Mouse (Mus musculus) hindbrain, embryonic 16.5 days (tissue): ENCODE results near the gene Otoa. TPM values are rescaled to one million over a fixed set of nuclear protein-coding genes. Genes with fewer than 3 reads are reported as not detected.

Experiments used
- ATAC-seq: fragments of 200-750 bp; cut with Nextera tagmentation; 2 replicates; pipeline ENCODE4 v1.8.0; 2017; ENCODE audit warnings: moderate TSS enrichment, moderate library complexity
- H3K27ac ChIP-seq: fragments of 300-500 bp; sonication (generic); 2 replicates; pipeline ENCODE4 v1.5.1; 2014; ENCODE audit warnings: low read depth, mild to moderate bottlenecking, control low read depth, low read length, moderate library complexity
- H3K27me3 ChIP-seq: fragments of 300-500 bp; sonication (generic); replicated peaks from 2 replicates; pipeline ENCODE4 v1.6.1; 2014; ENCODE audit warnings: low read length; ENCODE audit not compliant: control insufficient read depth, insufficient read depth
- H3K36me3 ChIP-seq: fragments of 300-500 bp; sonication (generic); 2 replicates; pipeline ENCODE4 v1.6.1; 2014; ENCODE audit warnings: mild to moderate bottlenecking, low read length, moderate library complexity, mixed read lengths; ENCODE audit not compliant: control insufficient read depth, insufficient read depth
- H3K4me1 ChIP-seq: fragments of 300-500 bp; sonication (generic); 2 replicates; pipeline ENCODE4 v1.6.1; 2014; ENCODE audit warnings: low read depth, low read length; ENCODE audit not compliant: control insufficient read depth, insufficient read depth
- H3K4me2 ChIP-seq: fragments of 300-500 bp; sonication (generic); 2 replicates; pipeline ENCODE4 v1.6.1; 2014; ENCODE audit warnings: mild to moderate bottlenecking, low read length, control low read depth, moderate library complexity
- H3K4me3 ChIP-seq: fragments of 300-500 bp; sonication (generic); 2 replicates; pipeline ENCODE4 v1.5.1; 2014; ENCODE audit warnings: mild to moderate bottlenecking, low read length, control low read depth, moderate library complexity
- H3K9ac ChIP-seq: fragments of 300-500 bp; sonication (generic); 2 replicates; pipeline ENCODE4 v1.6.1; 2014; ENCODE audit warnings: low read depth, mild to moderate bottlenecking, control low read depth, low read length, moderate library complexity
- H3K9me3 ChIP-seq: fragments of 300-500 bp; sonication (generic); 2 replicates; pipeline ENCODE4 v1.6.1; 2014; ENCODE audit warnings: mild to moderate bottlenecking, low read length, moderate library complexity; ENCODE audit not compliant: control insufficient read depth
- WGBS: fragments of 180-500 bp; shearing (Covaris S2); extraction: QIAGEN DNeasy Blood & Tissue Kit; methylation state at CpG from one replicate; pipeline ENCODE4 v1.1.7; 2014; 5-methylcytosine and 5-hydroxymethylcytosine counted together
- polyA plus RNA-seq: library from polyadenylated mRNA; unstranded; fragments of >200 nt; fragmentation: Nextera tagmentation; extraction: Ambion mirVana; gene quantifications from 2 replicates; pipeline ENCODE4 v1.2.1, GENCODE M21; 2015

The Otoa gene
- polyA plus RNA-seq, 1 experiment from 2014 or later, result 0.20 TPM

DNA sequence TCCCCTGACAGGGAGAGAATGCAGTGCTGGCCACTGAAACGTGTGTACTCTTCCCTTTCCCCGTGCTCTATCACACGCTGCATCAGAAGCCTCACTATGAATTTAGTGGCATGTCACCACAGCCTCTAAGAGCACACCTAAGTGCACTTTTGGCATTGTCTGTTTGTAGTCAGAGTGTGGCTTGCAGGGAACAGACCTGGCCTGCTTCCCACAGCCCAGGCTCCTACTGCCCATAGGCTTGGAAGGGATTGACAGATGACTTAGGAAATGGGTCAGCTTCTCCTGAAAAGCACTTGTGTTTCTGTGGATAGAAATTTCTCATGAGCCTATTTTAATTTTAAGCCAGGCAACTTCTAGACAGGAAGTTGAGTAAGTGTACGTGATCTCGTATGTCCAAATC is 6.0 kb upstream of the Otoa start:
- no peak for ATAC-seq
- H3K36me3 ChIP-seq, result peaks cover 9% of the 10 kb centered on the region
- H3K9me3 ChIP-seq, result no peaks in the 10 kb centered on the region
- H3K4me2 ChIP-seq, result no peak overlapping the region
- H3K4me3 ChIP-seq, result no peak overlapping the region
- no peak overlapping the region for H3K9ac ChIP-seq
- peaks cover 3% of the 10 kb centered on the region for H3K4me1 ChIP-seq
- no peaks in the 10 kb centered on the region for H3K27me3 ChIP-seq
- H3K27ac ChIP-seq, result no peak overlapping the region
- 82% methylated on average over 5 of the region's 5 CpGs for WGBS

- no peaks in the 10 kb centered on the region; the same call in 1 of the 2 replicates for H3K9me3 ChIP-seq
- H3K27me3 ChIP-seq, result no peaks in the 10 kb centered on the region
- WGBS, result 90% methylated on average over 6 of the region's 6 CpGs
- peaks cover 6% of the 10 kb centered on the region for H3K36me3 ChIP-seq
- H3K4me2 ChIP-seq, result no peak overlapping the region
- no peak for ATAC-seq
- no peak overlapping the region for H3K9ac ChIP-seq
- H3K4me3 ChIP-seq, result no peak overlapping the region
- peaks cover 3% of the 10 kb centered on the region for H3K4me1 ChIP-seq
- H3K27ac ChIP-seq, result no peak overlapping the region
Observed at GRCm38 (mm10) chr7:121077311-121077710, 4.1 kb upstream of the Otoa start.

GRCm38 (mm10) chr7:121077829-121078228 is 3.6 kb upstream of the Otoa start:
- Histone ChIP-seq H3K9ac (no peak overlapping the region), H3K27ac (no peak overlapping the region), H3K9me3 (no peaks in the 10 kb centered on the region; the same call in 1 of the 2 replicates), H3K36me3 (peaks cover 6% of the 10 kb centered on the region), H3K4me2 (no peak overlapping the region), H3K4me1 (peaks cover 3% of the 10 kb centered on the region), H3K4me3 (no peak overlapping the region), H3K27me3 (no peaks in the 10 kb centered on the region)
- peak; percentile 88 for ATAC-seq
- WGBS, result 8% methylated on average over 5 of the region's 5 CpGs

DNA sequence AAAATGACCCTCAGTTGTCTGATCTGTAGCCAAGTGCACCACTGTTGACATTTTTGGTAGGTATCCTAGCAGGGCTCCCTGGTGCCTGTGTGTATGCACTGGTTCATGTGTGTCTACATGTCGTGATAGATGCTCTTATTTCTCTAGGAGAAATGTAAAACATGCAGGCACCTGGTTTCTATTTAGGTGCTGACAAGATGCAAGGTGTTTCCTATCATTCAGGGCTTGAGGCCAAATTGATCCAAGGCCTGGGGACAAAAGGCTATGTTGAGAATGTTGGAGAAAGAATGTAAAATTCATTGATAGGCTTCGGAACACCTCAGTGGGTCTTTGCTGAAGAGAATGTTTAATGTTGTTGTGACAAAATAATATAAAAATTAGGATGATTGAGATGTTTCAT is 366 bp downstream of the Otoa start:
- H3K9ac ChIP-seq, result no peak overlapping the region
- H3K4me3 ChIP-seq, result no peak overlapping the region
- WGBS, result 82% methylated on average over 2 of the region's 2 CpGs
- H3K4me2 ChIP-seq, result no peak overlapping the region
- H3K27ac ChIP-seq, result no peak overlapping the region
- ATAC-seq, result no peak
- H3K27me3 ChIP-seq, result no peaks in the 10 kb centered on the region
- no peaks in the 10 kb centered on the region; the same call in 1 of the 2 replicates for H3K9me3 ChIP-seq
- peaks cover 2% of the 10 kb centered on the region; the same call in 1 of the 2 replicates for H3K36me3 ChIP-seq
- H3K4me1 ChIP-seq, result peaks cover 7% of the 10 kb centered on the region

DNA sequence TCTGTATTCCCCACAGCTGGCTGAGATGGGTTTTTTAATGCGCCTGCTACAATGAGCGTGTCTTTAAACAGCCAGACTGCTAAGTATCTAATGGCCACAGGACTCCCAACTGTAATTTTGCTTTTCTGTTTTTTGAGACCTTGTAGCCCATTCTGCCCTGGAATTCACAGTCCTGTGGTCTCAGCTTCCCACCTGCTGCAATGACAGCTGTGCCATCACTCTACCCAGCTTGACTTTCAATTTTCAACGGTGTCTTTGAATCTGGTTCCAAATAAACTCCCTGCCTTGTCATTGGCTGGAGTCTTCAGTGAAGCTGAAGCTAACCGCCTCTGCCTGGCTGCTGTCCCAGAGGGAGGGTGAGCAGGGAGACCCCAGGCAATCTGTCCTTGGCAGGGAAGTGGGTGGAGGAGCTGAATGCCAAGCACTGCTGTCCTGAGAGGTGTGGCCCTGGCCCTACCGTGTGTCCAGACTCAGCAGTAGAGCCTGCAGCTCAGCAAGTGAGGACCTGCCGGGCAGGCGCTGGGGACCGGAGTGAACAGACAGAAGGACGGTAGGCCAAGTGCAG is 1.6 kb downstream of the Otoa start:
- no peak overlapping the region for H3K27ac ChIP-seq
- no peaks in the 10 kb centered on the region; the same call in 1 of the 2 replicates for H3K9me3 ChIP-seq
- 52% methylated on average over 9 of the region's 9 CpGs for WGBS
- H3K4me3 ChIP-seq, result no peak overlapping the region
- no peak overlapping the region for H3K9ac ChIP-seq
- H3K4me2 ChIP-seq, result no peak overlapping the region
- ATAC-seq, result peak; percentile 77
- H3K36me3 ChIP-seq, result no peaks in the 10 kb centered on the region
- H3K27me3 ChIP-seq, result no peaks in the 10 kb centered on the region
- H3K4me1 ChIP-seq, result peaks cover 6% of the 10 kb centered on the region

- no peak overlapping the region for H3K27ac ChIP-seq
- no peaks in the 10 kb centered on the region for H3K27me3 ChIP-seq
- ATAC-seq, result peak; percentile 19; the same call in 1 of the 2 replicates
- no peak overlapping the region for H3K9ac ChIP-seq
- H3K4me2 ChIP-seq, result no peak overlapping the region
- no peaks in the 10 kb centered on the region; the same call in 1 of the 2 replicates for H3K9me3 ChIP-seq
- no peak overlapping the region for H3K4me3 ChIP-seq
- 54% methylated on average over 8 of the region's 8 CpGs for WGBS
- peaks cover 4% of the 10 kb centered on the region for H3K4me1 ChIP-seq
- H3K36me3 ChIP-seq, result no peaks in the 10 kb centered on the region
Observed at GRCm38 (mm10) chr7:121084840-121085453, 3.5 kb downstream of the Otoa start.

DNA sequence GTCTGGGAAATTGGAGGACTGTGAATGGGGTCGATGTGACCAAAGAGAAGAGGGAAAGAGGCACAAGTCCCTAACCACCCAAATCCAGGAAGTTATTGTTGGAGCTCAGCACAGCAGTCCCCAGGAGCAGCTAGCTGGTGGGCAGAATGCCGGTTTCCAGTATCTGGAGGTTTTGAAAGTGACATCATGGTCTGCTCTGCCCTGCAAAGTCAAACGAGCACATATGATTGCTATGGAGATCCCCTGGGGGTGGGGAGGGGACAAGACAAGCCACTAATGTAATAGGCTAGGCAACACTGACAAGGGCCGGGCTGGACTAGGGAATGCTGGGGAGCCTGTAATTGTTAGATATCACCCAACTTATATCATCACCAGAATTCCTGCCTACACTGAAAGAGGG is 4.0 kb downstream of the Otoa start:
- Histone ChIP-seq H3K27me3 (no peaks in the 10 kb centered on the region), H3K4me3 (no peak overlapping the region), H3K27ac (no peak overlapping the region), H3K4me2 (no peak overlapping the region), H3K9ac (no peak overlapping the region), H3K36me3 (no peaks in the 10 kb centered on the region), H3K9me3 (no peaks in the 10 kb centered on the region; the same call in 1 of the 2 replicates), H3K4me1 (peaks cover 4% of the 10 kb centered on the region)
- ATAC-seq, result 0 out of 2 replicates have a peak, but pooled peaks have one; percentile 24
- 16% methylated on average over 4 of the region's 4 CpGs for WGBS

GRCm38 (mm10) chr7:121088745-121089144 is 7.3 kb downstream of the Otoa start:
- no peak overlapping the region for H3K4me2 ChIP-seq
- H3K36me3 ChIP-seq, result no peaks in the 10 kb centered on the region
- no peaks in the 10 kb centered on the region for H3K9me3 ChIP-seq
- no peak for ATAC-seq
- no peak overlapping the region for H3K4me3 ChIP-seq
- 72% methylated on average over 5 of the region's 5 CpGs for WGBS
- H3K4me1 ChIP-seq, result no peaks in the 10 kb centered on the region; the same call in 1 of the 2 replicates
- no peak overlapping the region for H3K9ac ChIP-seq
- H3K27me3 ChIP-seq, result no peaks in the 10 kb centered on the region
- no peak overlapping the region for H3K27ac ChIP-seq

- Histone ChIP-seq H3K27ac (no peak overlapping the region), H3K27me3 (no peaks in the 10 kb centered on the region), H3K4me1 (no peaks in the 10 kb centered on the region), H3K36me3 (no peaks in the 10 kb centered on the region), H3K4me3 (no peak overlapping the region), H3K9me3 (no peaks in the 10 kb centered on the region), H3K4me2 (no peak overlapping the region), H3K9ac (no peak overlapping the region)
- no peak for ATAC-seq
- WGBS, result 93% methylated on average over 7 of the region's 7 CpGs
Observed at GRCm38 (mm10) chr7:121090748-121091147, 9.3 kb downstream of the Otoa start.
